Comparison of ENCODE assay signal across 10 mouse cellular contexts in the genomic region with DNA sequence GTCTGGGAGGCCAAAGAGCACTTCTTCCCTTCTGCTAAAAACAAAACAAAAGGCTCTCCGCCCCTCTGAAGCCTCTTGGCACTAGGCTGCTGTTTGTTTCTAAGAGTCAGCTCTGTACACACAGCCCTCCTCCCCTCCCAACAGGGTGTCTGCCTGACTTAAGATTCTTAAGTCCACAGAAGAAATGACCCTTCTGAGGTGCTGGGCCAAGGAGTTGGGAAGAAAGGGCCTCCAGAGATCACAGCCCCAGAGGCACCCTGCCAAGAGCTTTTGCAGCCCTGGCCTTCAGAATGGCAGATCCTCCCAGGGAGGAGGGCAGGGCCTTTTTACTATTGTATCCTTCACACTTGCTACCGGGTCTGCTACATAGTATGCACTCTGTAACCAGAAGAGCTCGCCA. TPM values are rescaled to one million over a fixed set of nuclear protein-coding genes. Genes with fewer than 3 reads are reported as not detected.
DNase-seq lines count a peak whose midpoint lies in the region; ATAC-seq and TF ChIP-seq lines count a peak whose summit lies in the region.
"Had no signal": no experiment of that assay in that cellular context is flagged by ENCODE, and none has a peak within 500 bp of the region (broad histone marks: within the 10 kb centered on the region; RNA-seq: fewer than 3 reads in every experiment).

No protein-coding gene starts in this region.

- no peak overlapping the region for H3K4me2 ChIP-seq in forebrain, postnatal 0 days (ENCODE audit: low read depth)
- H3K4me2 ChIP-seq in intestine, postnatal 0 days (replicated peaks; ENCODE audit: low read depth), result no peak overlapping the region

- 25% methylated on average over 3 of the region's 3 CpGs for WGBS in forebrain, embryonic 10.5 days
- 29% methylated on average over 3 of the region's 3 CpGs for WGBS in forebrain, postnatal 0 days
- WGBS in lung, adult 2 months, result 25% methylated on average over 3 of the region's 3 CpGs
- 52% methylated on average over 3 of the region's 3 CpGs for WGBS in intestine, postnatal 0 days

- no peak overlapping the region for H3K4me3 ChIP-seq in forebrain, embryonic 10.5 days
- H3K4me3 ChIP-seq in forebrain, postnatal 0 days (ENCODE audit: low read depth, low read length), result no peak overlapping the region
- H3K4me3 ChIP-seq in gastrocnemius, adult 2 months, result no peak overlapping the region
- H3K4me3 ChIP-seq in lung, adult 2 months (replicated peaks; ENCODE audit: extremely low read depth, low read depth, low read length), result no peak overlapping the region
- H3K4me3 ChIP-seq in intestine, postnatal 0 days (ENCODE audit: low read depth, low read length), result no peak overlapping the region
- H3K4me3 ChIP-seq: layer of hippocampus, adult 2 months; megakaryocyte, embryonic 14.5 days had no signal

- peak overlapping the region; percentile 30; the same call in 1 of the 2 replicates for H3K27ac ChIP-seq in forebrain, embryonic 10.5 days
- no peak overlapping the region for H3K27ac ChIP-seq in forebrain, postnatal 0 days (ENCODE audit: low read depth, low read length)
- H3K27ac ChIP-seq in gastrocnemius, adult 2 months, result peak overlapping the region; percentile 31; the same call in 1 of the 2 replicates
- no peak overlapping the region for H3K27ac ChIP-seq in intestine, postnatal 0 days (ENCODE audit: low read depth, low read length)
- H3K27ac ChIP-seq: layer of hippocampus, adult 2 months had no signal

- no peak for ATAC-seq in forebrain, postnatal 0 days
- no peak for ATAC-seq in intestine, postnatal 0 days
- ATAC-seq in cerebellum, adult (ENCODE audit: insufficient number of reproducible peaks, low FRiP score, low TSS enrichment), result no peak

- H3K4me1 ChIP-seq in forebrain, embryonic 10.5 days, result peaks cover 61% of the 10 kb centered on the region
- H3K4me1 ChIP-seq in forebrain, postnatal 0 days (ENCODE audit: insufficient read depth), result no peaks in the 10 kb centered on the region
- H3K4me1 ChIP-seq in lung, adult 2 months (ENCODE audit: control insufficient read depth, insufficient read depth, low read length), result peaks cover 3% of the 10 kb centered on the region; the same call in 1 of the 2 replicates
- no peaks in the 10 kb centered on the region for H3K4me1 ChIP-seq in intestine, postnatal 0 days (replicated peaks; ENCODE audit: control insufficient read depth, insufficient read depth, low read length)

- DNase-seq in forebrain, embryonic 10.5 days (ENCODE audit: extremely low spot score, low spot score), result no peak
- DNase-seq in forebrain, postnatal 0 days, result no peak
- DNase-seq in 3T3-L1 (ENCODE audit: low read depth, low spot score), result peak; percentile 54
- DNase-seq in gastrocnemius, adult 2 months, result peak; percentile 74
- DNase-seq in lung, adult 2 months, result peak; percentile 44
- no peak for DNase-seq in spleen, postnatal 14 days (ENCODE audit: low spot score in 2 of 2)

- no peak overlapping the region for H3K9ac ChIP-seq in forebrain, postnatal 0 days
- no peak overlapping the region for H3K9ac ChIP-seq in intestine, postnatal 0 days (ENCODE audit: low read depth, low read length)

- no peaks in the 10 kb centered on the region for H3K9me3 ChIP-seq in forebrain, embryonic 10.5 days
- no peaks in the 10 kb centered on the region for H3K9me3 ChIP-seq in forebrain, postnatal 0 days (ENCODE audit: low read length)
- H3K9me3 ChIP-seq in intestine, postnatal 0 days (ENCODE audit: control insufficient read depth), result no peaks in the 10 kb centered on the region
- H3K9me3 ChIP-seq: megakaryocyte, embryonic 14.5 days had no signal

- no peaks in the 10 kb centered on the region for H3K36me3 ChIP-seq in forebrain, embryonic 10.5 days (replicated peaks)
- H3K36me3 ChIP-seq in forebrain, postnatal 0 days (ENCODE audit: insufficient read depth), result no peaks in the 10 kb centered on the region
- no peaks in the 10 kb centered on the region for H3K36me3 ChIP-seq in intestine, postnatal 0 days (ENCODE audit: control insufficient read depth, insufficient read depth)

- no peak for TF ChIP-seq CTCF in forebrain, postnatal 0 days (IDR thresholded peaks at IDR 0.05; ENCODE audit: low read depth)
- TF ChIP-seq CTCF in gastrocnemius, adult 2 months (IDR thresholded peaks at IDR 0.05), result no peak
- no peak for TF ChIP-seq CTCF in lung, adult 2 months (IDR thresholded peaks at IDR 0.05; ENCODE audit: insufficient read depth, low read length)
- no peak for TF ChIP-seq CTCF in intestine, postnatal 0 days (IDR thresholded peaks at IDR 0.05; ENCODE audit: low read depth)

- peaks cover 41% of the 10 kb centered on the region for H3K27me3 ChIP-seq in forebrain, embryonic 10.5 days (ENCODE audit: poor library complexity, severe bottlenecking)
- no peaks in the 10 kb centered on the region; the same call in 1 of the 2 replicates for H3K27me3 ChIP-seq in forebrain, postnatal 0 days (ENCODE audit: insufficient read depth, low read length)
- H3K27me3 ChIP-seq in intestine, postnatal 0 days (replicated peaks; ENCODE audit: control insufficient read depth, insufficient read depth, low read length), result no peaks in the 10 kb centered on the region

- no peak for TF ChIP-seq POLR2A in lung, adult 2 months (IDR thresholded peaks at IDR 0.05; ENCODE audit: borderline replicate concordance, extremely low read depth, low read depth, low read length)

- intact Hi-C loops in gastrocnemius, adult 2 months (cut with DNase I), result no loop called here

RNA-seq across cellular contexts. Expression of gene Vps8, which starts 33.6 kb away (rescaled TPM):
- 19.7 and 21.0 TPM in 2 replicates for polyA plus RNA-seq in forebrain, embryonic 10.5 days (2016; fragmentation: Nextera tagmentation; extraction: Ambion mirVana)
- 35.9 and 37.9 TPM in 2 replicates for total RNA-seq in forebrain, postnatal 0 days (2014; rRNA removed)
- 20.7 and 24.2 TPM in 2 replicates for polyA plus RNA-seq in forebrain, postnatal 0 days (2015; fragmentation: Nextera tagmentation; extraction: Ambion mirVana)
- total RNA-seq in gastrocnemius, adult 2 months (2021), result 1 to 10 TPM; 7.7 to 7.8 TPM
- polyA plus RNA-seq in lung, adult 2 months (2012; rRNA removed), result 13.5 and 13.9 TPM in 2 replicates
- polyA plus RNA-seq in intestine, postnatal 0 days (2015; fragmentation: Nextera tagmentation; extraction: Ambion mirVana), result 6.6 and 9.5 TPM in 2 replicates

Comparison
In these comparisons a context has a peak if more than half of its experiments do, and no peak if none do; other contexts are left out.
1. H3K27ac ChIP-seq: peak in forebrain, embryonic 10.5 days (single experiment) and gastrocnemius, adult 2 months (single experiment); none in forebrain, postnatal 0 days (single experiment) and intestine, postnatal 0 days (single experiment).
2. DNase-seq: peak in 3T3-L1 (single experiment), gastrocnemius, adult 2 months (single experiment) and lung, adult 2 months (single experiment); none in forebrain, embryonic 10.5 days (single experiment), forebrain, postnatal 0 days (single experiment) and spleen, postnatal 14 days (0 of 2).